23 mouse cellular contexts compared by ENCODE assay signal in genomic region chr5:8349557-8349956, GRCm38 (mm10). TPM values are rescaled to one million over a fixed set of nuclear protein-coding genes. Genes with fewer than 3 reads are reported as not detected.
DNase-seq lines count a peak whose midpoint lies in the region; ATAC-seq and TF ChIP-seq lines count a peak whose summit lies in the region.
"Had no signal": no experiment of that assay in that cellular context is flagged by ENCODE, and none has a peak within 500 bp of the region (broad histone marks: within the 10 kb centered on the region; RNA-seq: fewer than 3 reads in every experiment).

No protein-coding gene starts in this region.

- H3K79me2 ChIP-seq in liver, adult 2 months (ENCODE audit: control insufficient read depth, insufficient read depth, low read length): no peaks in the 10 kb centered on the region

- WGBS in kidney, postnatal 0 days: 51% methylated on average over 10 of the region's 10 CpGs
- 72% methylated on average over 10 of the region's 10 CpGs for WGBS in liver, adult 2 months
- WGBS in liver, embryonic 11.5 days: 57% methylated on average over 10 of the region's 10 CpGs
- WGBS in midbrain, embryonic 10.5 days: 87% methylated on average over 10 of the region's 10 CpGs

- H3K27me3 ChIP-seq in kidney, postnatal 0 days (ENCODE audit: insufficient read depth, low read length): no peaks in the 10 kb centered on the region
- no peaks in the 10 kb centered on the region for H3K27me3 ChIP-seq in liver, adult 2 months (ENCODE audit: control insufficient read depth, insufficient read depth, low read length)
- H3K27me3 ChIP-seq in liver, embryonic 11.5 days (replicated peaks; ENCODE audit: control insufficient read depth, insufficient read depth, low read length): no peaks in the 10 kb centered on the region
- no peaks in the 10 kb centered on the region for H3K27me3 ChIP-seq in midbrain, embryonic 10.5 days (ENCODE audit: low read depth, poor library complexity, severe bottlenecking)
- H3K27me3 ChIP-seq: heart, embryonic 15.5 days had no signal

- H3K4me3 ChIP-seq in kidney, postnatal 0 days (replicated peaks; ENCODE audit: low read depth, low read length): no peak overlapping the region
- no peak overlapping the region for H3K4me3 ChIP-seq in liver, adult 2 months (ENCODE audit: insufficient read depth, low read depth, low read length)
- no peak overlapping the region for H3K4me3 ChIP-seq in liver, embryonic 11.5 days (ENCODE audit: low read depth, low read length)
- H3K4me3 ChIP-seq in midbrain, embryonic 10.5 days: no peak overlapping the region
- H3K4me3 ChIP-seq: embryonic facial prominence, embryonic 10.5 days; heart, adult 2 months; heart, embryonic 15.5 days; hindbrain, embryonic 10.5 days had no signal

- no peaks in the 10 kb centered on the region for H3K4me1 ChIP-seq in kidney, postnatal 0 days (replicated peaks; ENCODE audit: insufficient read depth, low read length)
- H3K4me1 ChIP-seq in liver, adult 2 months (ENCODE audit: control insufficient read depth, insufficient read depth, low read length): no peaks in the 10 kb centered on the region
- H3K4me1 ChIP-seq in liver, embryonic 11.5 days (replicated peaks; ENCODE audit: control insufficient read depth, insufficient read depth, low read length): no peaks in the 10 kb centered on the region
- peaks cover 5% of the 10 kb centered on the region for H3K4me1 ChIP-seq in midbrain, embryonic 10.5 days
- H3K4me1 ChIP-seq: embryonic facial prominence, embryonic 10.5 days; heart, embryonic 15.5 days; hindbrain, embryonic 10.5 days had no signal

- no peak for TF ChIP-seq POLR2A in liver, adult 2 months (IDR thresholded peaks at IDR 0.05; ENCODE audit: extremely low read depth, insufficient read depth, low read length)

- no peak for TF ChIP-seq CTCF in kidney, postnatal 0 days (IDR thresholded peaks at IDR 0.05; ENCODE audit: low read depth)
- TF ChIP-seq CTCF in liver, adult 2 months (IDR thresholded peaks at IDR 0.05; ENCODE audit: low read depth, low read length): no peak

- no peak for ATAC-seq in kidney, postnatal 0 days (replicated peaks; ENCODE audit: low FRiP score, low read depth)
- no peak for ATAC-seq in liver, embryonic 11.5 days (replicated peaks; ENCODE audit: low FRiP score)
- ATAC-seq in common myeloid progenitor, adult 5-6 weeks (replicated peaks; ENCODE audit: low read depth, poor library complexity, severe bottlenecking): peak; percentile 64
- ATAC-seq in megakaryocyte, adult 5-6 weeks (ENCODE audit: poor library complexity, severe bottlenecking): peak; percentile 60
- ATAC-seq: activated CD4-positive, CD25-positive, alpha-beta regulatory T cell, adult 4 months; forebrain, embryonic 14.5 days; Patski had no signal

- DNase-seq in kidney, postnatal 0 days (ENCODE audit: low spot score): peak; percentile 26
- DNase-seq in kidney, adult 9 months: no peak
- DNase-seq in liver, adult 2 months (ENCODE audit: extremely low read depth, low read depth, low spot score): peak; percentile 4
- no peak for DNase-seq in liver, embryonic 11.5 days (ENCODE audit: low spot score)
- DNase-seq in midbrain, embryonic 10.5 days (ENCODE audit: low spot score): no peak
- no peak for DNase-seq in layer of hippocampus, postnatal 10 days (ENCODE audit: low spot score in 2 of 2)
- DNase-seq: adrenal gland, postnatal 14 days; cerebellum, adult 18-20 months; cerebellum, adult 9-11 months; cerebellum, postnatal 36 days; gastrocnemius, postnatal 36 days; heart, adult 2 months; heart, postnatal 14 days had no signal

- no peak overlapping the region for H3K27ac ChIP-seq in kidney, postnatal 0 days
- H3K27ac ChIP-seq in liver, adult 2 months (replicated peaks; ENCODE audit: insufficient read depth, low read depth, low read length): no peak overlapping the region
- H3K27ac ChIP-seq in liver, embryonic 11.5 days (ENCODE audit: low read depth, low read length): no peak overlapping the region
- H3K27ac ChIP-seq in midbrain, embryonic 10.5 days (replicated peaks): no peak overlapping the region
- H3K27ac ChIP-seq: embryonic facial prominence, embryonic 10.5 days; heart, adult 2 months; heart, embryonic 15.5 days; hindbrain, embryonic 10.5 days; hindbrain, embryonic 14.5 days had no signal

- H3K9ac ChIP-seq in kidney, postnatal 0 days (ENCODE audit: low read depth, low read length): no peak overlapping the region
- no peak overlapping the region for H3K9ac ChIP-seq in liver, adult 2 months (ENCODE audit: low read depth, low read length)
- H3K9ac ChIP-seq in liver, embryonic 11.5 days (ENCODE audit: low read depth, low read length): no peak overlapping the region
- H3K9ac ChIP-seq: heart, embryonic 15.5 days; hindbrain, embryonic 14.5 days had no signal

- H3K36me3 ChIP-seq in kidney, postnatal 0 days (ENCODE audit: insufficient read depth, low read length): no peaks in the 10 kb centered on the region
- H3K36me3 ChIP-seq in liver, adult 2 months (ENCODE audit: control insufficient read depth, insufficient read depth, low read length): no peaks in the 10 kb centered on the region
- H3K36me3 ChIP-seq in liver, embryonic 11.5 days (ENCODE audit: control insufficient read depth, insufficient read depth, low read length): no peaks in the 10 kb centered on the region
- H3K36me3 ChIP-seq in midbrain, embryonic 10.5 days: no peaks in the 10 kb centered on the region
- H3K36me3 ChIP-seq: embryonic facial prominence, embryonic 10.5 days; heart, embryonic 15.5 days; hindbrain, embryonic 10.5 days had no signal

- H3K9me3 ChIP-seq in kidney, postnatal 0 days (replicated peaks; ENCODE audit: low read length): no peaks in the 10 kb centered on the region
- no peaks in the 10 kb centered on the region for H3K9me3 ChIP-seq in liver, embryonic 11.5 days (ENCODE audit: control insufficient read depth, low read length)
- H3K9me3 ChIP-seq in midbrain, embryonic 10.5 days (replicated peaks): no peaks in the 10 kb centered on the region
- H3K9me3 ChIP-seq: embryonic facial prominence, embryonic 10.5 days; heart, embryonic 15.5 days; hindbrain, embryonic 10.5 days had no signal

- 0 out of 2 replicates have a peak overlapping the region, but pooled peaks have one; percentile 2 for H3K4me2 ChIP-seq in kidney, postnatal 0 days (ENCODE audit: low read length)
- H3K4me2 ChIP-seq in liver, embryonic 11.5 days: no peak overlapping the region
- H3K4me2 ChIP-seq: heart, embryonic 11.5 days; heart, embryonic 15.5 days; hindbrain, embryonic 14.5 days had no signal

RNA-seq across cellular contexts. Expression of gene Adam22, which starts 18.4 kb away (rescaled TPM):
- polyA plus RNA-seq in kidney, postnatal 0 days (2015; fragmentation: Nextera tagmentation; extraction: Ambion mirVana): 7.4 and 7.7 TPM in 2 replicates
- total RNA-seq in liver, adult 2 months (2014; rRNA removed): 0.34 and 0.55 TPM in 2 replicates
- polyA plus RNA-seq in liver, adult 2 months (2012; rRNA removed): 0.01 TPM in 1 of 2 replicates, not detected in the other
- 2.1 and 2.2 TPM in 2 replicates for polyA plus RNA-seq in liver, embryonic 11.5 days (2014; fragmentation: Nextera tagmentation; extraction: Ambion mirVana)
- 1.7 and 1.9 TPM in 2 replicates for total RNA-seq in common myeloid progenitor, adult 5-6 weeks (2017)
- total RNA-seq in megakaryocyte, adult 5-6 weeks (2015): 0.40 TPM in 1 of 2 replicates, not detected in the other
- total RNA-seq in megakaryocyte, adult 5-6 weeks (2017): 0.04 and 0.18 TPM in 2 replicates
- polyA plus RNA-seq in midbrain, embryonic 10.5 days (2016; fragmentation: Nextera tagmentation; extraction: Ambion mirVana): 5.6 and 9.5 TPM in 2 replicates
- 100 to 1,000 TPM; 136 to 139 TPM for total RNA-seq in layer of hippocampus, postnatal 10 days (2021)

Comparison
In these comparisons a context has a peak if more than half of its experiments do, and no peak if none do; other contexts are left out.
1. DNase-seq: peak in kidney, postnatal 0 days (single experiment) and liver, adult 2 months (single experiment); none in kidney, adult 9 months (single experiment), liver, embryonic 11.5 days (single experiment), midbrain, embryonic 10.5 days (single experiment) and layer of hippocampus, postnatal 10 days (0 of 2).
2. ATAC-seq: peak in common myeloid progenitor, adult 5-6 weeks (single experiment) and megakaryocyte, adult 5-6 weeks (single experiment); none in kidney, postnatal 0 days (single experiment) and liver, embryonic 11.5 days (single experiment).
3. RNA of gene Adam22, which starts 18.4 kb away (total RNA-seq): 136 to 139 TPM in layer of hippocampus, postnatal 10 days; 1.7 to 1.9 TPM in common myeloid progenitor, adult 5-6 weeks, 0.34 to 0.55 TPM in liver, adult 2 months and 0.04 to 0.40 TPM in megakaryocyte, adult 5-6 weeks; every median in the first group is over 10 times any median in the second.